Mouse (Mus musculus) layer of hippocampus, adult 8-10 months (tissue): Measurements from ENCODE around the gene Evx2. TPM values are rescaled to one million over a fixed set of nuclear protein-coding genes. Genes with fewer than 3 reads are reported as not detected.

ENCODE experiments used
- DNase-seq, 2 experiments: peaks; one replicate each; pipeline ENCODE4 v3.0.0; 2022; ENCODE audit warnings: low spot score in 2 of 2
- total RNA-seq, 4 experiments: library from RNA; stranded (reverse); gene quantifications; 2 replicates each; pipeline ENCODE4 v1.2.4; 2022

Gene Evx2
- total RNA-seq, 4 experiments from 2014 or later, result not detected

GRCm38 (mm10) chr2:74695813-74696430 is 36.6 kb upstream of the Evx2 start:
- no peak for DNase-seq

- DNase-seq, result no peak
Measured at GRCm38 (mm10) chr2:74695383-74695782, 36.0 kb upstream of the Evx2 start.

- no peak for DNase-seq
Measured at GRCm38 (mm10) chr2:74694066-74694465, 34.7 kb upstream of the Evx2 start.

GRCm38 (mm10) chr2:74693432-74693827 is 34.1 kb upstream of the Evx2 start:
- no peak for DNase-seq

GRCm38 (mm10) chr2:74692808-74693431 is 33.6 kb upstream of the Evx2 start:
- no peak for DNase-seq

- no peak for DNase-seq
Measured at GRCm38 (mm10) chr2:74691995-74692807, 32.8 kb upstream of the Evx2 start.

GRCm38 (mm10) chr2:74691022-74691951 is 31.9 kb upstream of the Evx2 start, which contains the start of gene Hoxd10:
Gene Hoxd10 (plus strand): TSS chr2:74691924.
- DNase-seq, result no peak

- DNase-seq, result no peak
Measured at GRCm38 (mm10) chr2:74690338-74690716, 31.0 kb upstream of the Evx2 start.

GRCm38 (mm10) chr2:74689574-74690337 is 30.4 kb upstream of the Evx2 start:
- DNase-seq, result no peak

- no peak for DNase-seq
Measured at GRCm38 (mm10) chr2:74688795-74689573, 29.6 kb upstream of the Evx2 start.

- DNase-seq, result no peak
Measured at GRCm38 (mm10) chr2:74687698-74688555, 28.6 kb upstream of the Evx2 start.

GRCm38 (mm10) chr2:74686988-74687697 is 27.8 kb upstream of the Evx2 start:
- no peak for DNase-seq

- DNase-seq, result no peak
Measured at GRCm38 (mm10) chr2:74686301-74686987, 27.1 kb upstream of the Evx2 start.

- DNase-seq, result no peak
Measured at GRCm38 (mm10) chr2:74685059-74685603, 25.8 kb upstream of the Evx2 start.

- no peak for DNase-seq
Measured at GRCm38 (mm10) chr2:74684106-74684505, 24.7 kb upstream of the Evx2 start.

GRCm38 (mm10) chr2:74683471-74683951 is 24.2 kb upstream of the Evx2 start:
- DNase-seq, result no peak

GRCm38 (mm10) chr2:74682796-74683195 is 23.4 kb upstream of the Evx2 start:
- no peak for DNase-seq
